Mouse (Mus musculus) gastrocnemius, postnatal 10 days (tissue): ENCODE data around the gene Rplp1. TPM values are rescaled to one million over a fixed set of nuclear protein-coding genes. Genes with fewer than 3 reads are reported as not detected.

Experiments used
- DNase-seq: peaks from one replicate; pipeline ENCODE4 v3.0.0; 2021; ENCODE audit warnings: mixed read lengths
- total RNA-seq, 2 experiments: library from RNA; stranded (reverse); gene quantifications; 2 replicates each; pipeline ENCODE4 v1.2.3; 2021

The Rplp1 gene
- total RNA-seq, 2 experiments from 2014 or later = 1,829 to 1,854 TPM

- DNase-seq = no peak
Observed at GRCm38 (mm10) chr9:61911300-61912128, 2.8 kb downstream of the Rplp1 start.

DNA sequence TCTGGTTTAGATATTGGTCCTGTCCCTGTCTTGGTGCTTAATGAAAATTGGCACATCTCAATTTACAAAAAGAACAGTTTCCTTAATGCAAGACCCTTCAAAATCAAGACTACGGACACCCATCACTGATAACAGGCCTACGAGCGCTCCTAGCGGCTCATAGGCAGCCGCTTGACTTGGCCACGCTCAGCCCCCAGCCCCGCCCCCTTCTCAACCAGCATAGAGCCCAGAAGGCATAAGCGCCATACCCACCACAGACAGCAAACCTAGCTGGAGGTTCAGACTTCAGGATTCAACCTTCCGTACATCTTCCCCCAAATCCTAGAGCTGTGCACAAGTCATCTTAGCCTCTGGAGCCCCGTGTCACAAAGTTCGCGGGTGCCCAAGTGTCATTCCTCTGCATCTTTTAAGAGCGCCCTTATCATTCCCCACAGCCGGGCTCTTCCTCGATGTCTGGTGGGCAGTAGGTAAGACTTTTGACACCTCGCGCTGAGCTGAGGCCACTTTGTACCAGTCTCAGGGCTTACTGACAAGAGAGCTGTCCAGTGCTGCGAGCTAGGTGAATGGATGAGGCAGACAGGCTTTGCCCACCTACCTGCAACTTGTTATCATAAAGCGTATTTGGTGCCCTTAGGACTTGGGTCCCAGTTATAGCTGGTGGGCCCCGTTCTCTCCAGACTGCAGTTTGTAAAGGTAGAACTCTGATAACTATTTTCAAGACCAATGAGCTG is 3.7 kb downstream of the Rplp1 start:
- DNase-seq = peak; percentile 43

GRCm38 (mm10) chr9:61909633-61910032 is 4.7 kb downstream of the Rplp1 start:
- DNase-seq = no peak

GRCm38 (mm10) chr9:61908832-61909407 is 5.4 kb downstream of the Rplp1 start:
- DNase-seq = no peak

GRCm38 (mm10) chr9:61908341-61908740 is 6.0 kb downstream of the Rplp1 start:
- DNase-seq = no peak

GRCm38 (mm10) chr9:61907621-61908295 is 6.6 kb downstream of the Rplp1 start:
- DNase-seq = no peak

DNA sequence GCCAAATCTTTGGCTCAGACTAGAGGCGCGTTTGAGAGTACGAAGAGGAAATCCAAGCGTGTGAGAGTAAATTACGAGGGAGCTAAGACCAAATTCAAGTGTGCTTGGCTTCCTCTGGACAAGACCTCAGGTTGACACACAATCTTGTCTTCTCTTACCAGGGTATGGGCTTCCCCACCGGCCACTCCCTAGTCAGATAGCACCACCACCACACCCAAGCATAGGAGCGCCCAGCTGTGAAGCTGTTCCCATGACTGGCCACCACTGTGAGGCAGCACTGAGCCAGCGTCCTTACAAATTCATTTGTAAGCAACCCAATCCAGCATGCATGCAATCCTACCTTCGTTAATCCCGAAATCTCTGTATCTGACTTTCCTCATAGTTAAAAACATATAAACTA is 7.4 kb downstream of the Rplp1 start:
- DNase-seq = peak; percentile 38

DNA sequence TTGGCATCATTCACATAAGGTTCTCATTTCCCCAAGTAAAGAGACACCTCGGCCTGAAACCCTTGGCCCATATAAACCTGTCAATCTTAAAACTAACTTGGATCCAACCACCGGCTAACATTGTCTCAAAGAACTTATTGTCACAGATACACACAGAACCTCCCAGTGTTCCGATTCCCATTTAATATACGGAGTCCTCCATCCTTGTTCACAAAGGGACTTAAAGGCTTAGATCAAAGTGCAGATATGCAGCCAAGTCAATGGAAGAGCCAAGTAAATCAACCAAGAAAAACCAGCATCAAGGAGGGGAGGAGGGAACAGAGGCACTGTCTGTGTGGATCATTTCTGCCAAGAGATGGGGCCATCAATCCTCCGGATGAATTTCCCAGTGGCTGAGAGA is 8.8 kb downstream of the Rplp1 start:
- no peak for DNase-seq

- DNase-seq = no peak
Observed at GRCm38 (mm10) chr9:61904201-61904600, 10.1 kb downstream of the Rplp1 start.

- DNase-seq = no peak
Observed at GRCm38 (mm10) chr9:61902445-61902844, 11.9 kb downstream of the Rplp1 start.

GRCm38 (mm10) chr9:61901574-61901973 is 12.8 kb downstream of the Rplp1 start:
- no peak for DNase-seq

DNA sequence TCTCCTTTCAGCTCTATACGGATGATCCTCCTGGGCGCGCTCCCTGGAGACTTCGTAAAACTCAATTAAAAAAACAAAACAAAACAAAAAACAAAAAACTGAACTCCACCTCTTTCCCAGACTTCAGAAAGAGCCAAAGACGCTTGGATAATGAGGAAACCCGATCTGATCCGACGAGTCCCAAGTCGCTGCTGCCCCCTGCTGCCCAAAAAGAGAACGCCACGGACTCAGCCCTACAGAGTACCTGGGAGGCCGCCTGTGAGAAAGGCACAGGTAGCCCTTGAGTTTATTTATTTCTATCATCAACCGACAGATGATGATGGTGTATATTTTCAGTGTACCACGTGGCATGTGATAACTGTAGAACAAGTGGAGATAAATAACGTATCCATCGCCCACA is 14.5 kb downstream of the Rplp1 start:
- DNase-seq = peak; percentile 80

DNA sequence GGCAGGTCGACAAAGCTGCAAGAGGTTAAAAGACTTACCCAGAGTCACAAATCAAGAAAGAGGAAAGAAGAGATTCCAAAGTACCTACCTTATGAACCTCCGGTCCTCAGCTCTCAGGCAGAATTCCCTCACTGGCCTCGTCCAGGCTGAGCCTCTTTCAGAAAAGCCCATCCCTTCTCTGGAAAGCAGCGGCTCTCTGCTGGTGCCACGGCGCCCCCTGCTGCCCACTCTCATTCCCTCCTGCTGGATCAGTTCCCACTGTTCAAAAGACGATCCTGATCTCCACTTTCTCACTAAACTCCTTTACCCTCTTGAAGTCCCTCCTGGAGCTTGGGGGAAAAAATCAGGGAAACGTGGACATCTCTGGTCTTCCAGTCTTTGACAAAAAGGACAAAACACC is 15.9 kb downstream of the Rplp1 start:
- DNase-seq = peak; percentile 88

DNA sequence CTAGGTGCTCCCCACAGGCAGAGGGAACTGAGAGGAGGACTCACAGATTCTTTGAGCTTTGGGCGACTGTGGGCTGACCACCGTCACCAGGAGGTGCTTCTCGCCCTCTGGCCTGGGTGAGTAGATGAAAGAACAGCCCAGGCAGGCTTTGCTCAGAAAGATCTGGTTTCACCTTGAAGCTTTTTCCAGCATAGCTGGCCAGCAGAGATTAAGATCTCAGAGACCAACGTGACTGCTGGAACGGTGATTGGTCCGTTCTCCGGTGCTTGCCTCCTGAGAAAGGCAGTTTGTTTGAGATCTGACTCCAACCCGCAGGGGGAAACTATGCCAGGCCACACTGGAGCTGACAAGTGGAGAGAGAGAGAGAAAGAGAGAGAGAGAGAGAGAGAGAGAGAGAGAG is 19.3 kb downstream of the Rplp1 start:
- DNase-seq = peak; percentile 25

DNA sequence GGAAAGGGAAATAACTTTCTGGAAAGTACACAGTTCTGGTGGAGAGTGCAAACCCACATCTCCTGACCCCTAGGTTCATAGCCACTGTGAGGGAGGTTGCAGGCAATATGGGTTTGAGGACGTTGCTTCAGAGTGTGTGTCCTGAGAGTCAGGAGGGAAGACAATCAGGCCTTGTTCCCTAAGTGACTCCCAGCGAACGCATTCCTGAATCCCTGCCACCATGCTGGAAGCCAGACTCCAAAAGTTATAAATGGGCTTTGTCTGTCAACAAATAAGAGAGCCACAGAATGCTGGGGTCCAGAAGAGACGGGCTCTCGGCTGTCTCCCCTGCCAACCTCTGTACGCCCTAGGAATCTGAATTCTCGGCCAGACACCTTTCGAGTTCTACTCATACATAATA is 24.5 kb downstream of the Rplp1 start:
- no peak for DNase-seq

GRCm38 (mm10) chr9:61887661-61888379 is 26.5 kb downstream of the Rplp1 start:
- no peak for DNase-seq

GRCm38 (mm10) chr9:61885964-61886363 is 28.4 kb downstream of the Rplp1 start:
- DNase-seq = no peak

GRCm38 (mm10) chr9:61884936-61885335 is 29.4 kb downstream of the Rplp1 start:
- no peak for DNase-seq

DNA sequence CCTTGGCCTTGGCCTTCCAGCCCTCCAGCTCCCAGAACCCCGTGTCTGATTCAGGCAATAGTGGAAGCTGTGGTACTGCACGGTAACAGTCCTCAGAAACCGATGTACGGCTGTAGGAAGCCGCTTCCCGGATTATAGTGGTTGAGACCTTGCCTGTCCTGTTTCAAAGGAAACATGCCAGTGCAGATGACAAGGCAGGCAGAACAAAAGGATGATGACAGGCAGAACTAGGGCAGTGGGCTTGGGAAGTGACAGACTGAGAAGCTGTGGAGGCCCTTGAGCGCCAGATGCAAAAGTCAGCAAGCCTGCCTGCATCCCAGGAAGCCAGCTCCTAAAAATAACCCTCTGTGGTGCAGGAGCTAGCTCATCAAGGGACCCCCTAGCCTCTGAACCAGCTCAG is 30.0 kb downstream of the Rplp1 start:
- DNase-seq = no peak

DNA sequence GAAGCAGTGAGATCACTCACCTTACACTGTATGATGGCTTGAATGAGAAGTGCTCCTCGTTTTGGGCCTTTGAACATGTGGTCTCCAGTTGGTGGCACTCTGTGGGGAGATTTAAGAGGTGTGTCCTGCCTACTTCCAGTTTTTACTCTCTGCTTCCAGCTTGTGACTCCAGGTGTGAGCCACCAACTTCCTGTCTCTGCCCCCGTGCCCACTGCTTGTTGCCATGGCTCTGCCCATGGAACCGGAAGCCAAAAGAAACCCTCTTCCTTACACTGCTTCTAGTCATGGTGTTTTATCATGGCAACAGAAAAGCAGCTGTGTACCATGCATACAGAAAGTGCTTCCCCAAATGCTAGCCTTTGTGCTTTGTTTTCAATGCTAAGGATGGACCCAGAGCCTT is 32.2 kb downstream of the Rplp1 start:
- no peak for DNase-seq

DNA sequence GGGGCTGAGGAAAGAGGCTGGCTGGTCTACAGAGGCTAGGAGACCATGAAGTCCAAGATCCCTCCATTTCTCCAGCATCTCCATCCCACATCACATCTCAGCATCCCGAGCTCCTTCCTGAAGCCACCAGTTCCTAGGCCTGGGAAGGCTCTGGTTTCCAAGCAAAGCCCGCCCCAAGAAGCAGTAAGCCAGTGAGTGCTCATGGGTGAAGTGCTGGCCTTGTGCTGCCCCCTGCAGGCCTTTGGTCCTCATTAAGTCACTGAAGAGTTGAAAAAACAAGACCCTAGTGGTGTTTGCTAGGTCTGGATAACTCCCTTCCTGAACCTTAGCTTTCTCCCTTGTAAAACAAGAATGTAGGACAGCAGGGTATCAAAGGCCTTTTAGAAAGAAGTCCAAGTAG is 35.5 kb downstream of the Rplp1 start:
- peak; percentile 79 for DNase-seq
